Mouse (Mus musculus): ENCODE measurements around the gene Gm12355.

DNA sequence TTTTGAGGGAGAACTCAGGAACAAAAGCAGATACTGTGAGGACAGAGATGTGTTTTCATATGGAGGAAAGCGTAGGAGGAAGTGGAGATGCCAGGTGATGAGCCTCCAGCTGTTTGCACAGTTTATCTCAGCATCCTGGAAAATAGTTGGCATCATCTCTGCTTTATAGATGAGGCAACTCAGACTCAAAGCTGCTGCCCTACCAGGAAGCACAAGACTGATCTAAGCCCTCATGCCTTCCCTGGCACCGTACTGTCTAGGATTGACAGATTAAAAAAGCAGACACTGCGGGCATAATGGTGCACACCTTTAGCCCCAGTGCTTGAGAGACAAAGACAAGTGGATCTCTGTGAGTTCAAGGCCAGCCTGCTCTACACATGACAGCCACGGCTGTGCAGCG is 5.2 kb upstream of the Gm12355 start:
- TF ChIP-seq CTCF (IDR thresholded peaks at IDR 0.05; ENCODE audit: borderline replicate concordance, insufficient read depth, low read depth, low read length) (no peak), POLR2A (IDR thresholded peaks at IDR 0.05; ENCODE audit: borderline replicate concordance, insufficient read depth, low read length) (no peak)
